ENCODE assay signal across 8 mouse cellular contexts in genomic region chr12:95746856-95747579, GRCm38 (mm10). TPM values are rescaled to one million over a fixed set of nuclear protein-coding genes. Genes with fewer than 3 reads are reported as not detected.
DNase-seq lines count a peak whose midpoint lies in the region; ATAC-seq lines count a peak whose summit lies in the region.
"Had no signal": no experiment of that assay in that cellular context is flagged by ENCODE, and none has a peak within 500 bp of the region (broad histone marks: within the 10 kb centered on the region; RNA-seq: fewer than 3 reads in every experiment).

No protein-coding gene starts in this region.

- H3K4me1 ChIP-seq in midbrain, embryonic 16.5 days (ENCODE audit: control insufficient read depth, insufficient read depth, low read length) = peaks cover 8% of the 10 kb centered on the region; the same call in 1 of the 2 replicates
- H3K4me1 ChIP-seq: liver, embryonic 12.5 days had no signal

- H3K4me3 ChIP-seq in midbrain, embryonic 16.5 days (ENCODE audit: low read depth, low read length) = no peak overlapping the region
- H3K4me3 ChIP-seq: liver, embryonic 12.5 days had no signal

- DNase-seq in left cerebral cortex, adult 18-20 months (ENCODE audit: low spot score in 2 of 2) = peak; percentile 50 to 59
- no peak for DNase-seq in left cerebral cortex, postnatal 10 days (ENCODE audit: extremely low spot score in 1 of 2, low spot score in 2 of 2)
- peak; percentile 73 for DNase-seq in NIH3T3 (ENCODE audit: low read depth)
- DNase-seq in fibroblast of lung, adult 2 months (ENCODE audit: low read depth) = peak; percentile 40
- DNase-seq in thymus, postnatal 14 days = no peak

- H3K9ac ChIP-seq in midbrain, embryonic 16.5 days (ENCODE audit: low read depth, low read length) = no peak overlapping the region
- H3K9ac ChIP-seq: liver, embryonic 12.5 days had no signal

- WGBS in midbrain, embryonic 16.5 days = 62% methylated on average over 10 of the region's 10 CpGs

- no peaks in the 10 kb centered on the region for H3K36me3 ChIP-seq in midbrain, embryonic 16.5 days (ENCODE audit: control insufficient read depth, insufficient read depth, low read length)
- H3K36me3 ChIP-seq: liver, embryonic 12.5 days had no signal

- H3K27ac ChIP-seq in midbrain, embryonic 16.5 days (ENCODE audit: low read length) = no peak overlapping the region
- H3K27ac ChIP-seq: liver, embryonic 12.5 days had no signal

- H3K4me2 ChIP-seq in midbrain, embryonic 16.5 days (ENCODE audit: low read length) = no peak overlapping the region
- H3K4me2 ChIP-seq: liver, embryonic 12.5 days had no signal

- H3K9me3 ChIP-seq in midbrain, embryonic 16.5 days (replicated peaks; ENCODE audit: control insufficient read depth, low read length, poor library complexity, severe bottlenecking) = no peaks in the 10 kb centered on the region
- H3K9me3 ChIP-seq: liver, embryonic 12.5 days had no signal

- ATAC-seq in megakaryocyte-erythroid progenitor cell, adult 5-6 weeks (replicated peaks; ENCODE audit: low FRiP score, low TSS enrichment, poor library complexity, severe bottlenecking) = peak; percentile 68
- ATAC-seq in midbrain, embryonic 16.5 days = no peak
- ATAC-seq: liver, embryonic 12.5 days had no signal

- intact Hi-C loops in left cerebral cortex, postnatal 10 days (cut with DNase I) = no loop called here

- no peaks in the 10 kb centered on the region for H3K27me3 ChIP-seq in midbrain, embryonic 16.5 days (ENCODE audit: control insufficient read depth, insufficient read depth, low read depth, low read length)
- H3K27me3 ChIP-seq: liver, embryonic 12.5 days had no signal

RNA-seq across cellular contexts. Expression of gene Flrt2, which starts 55.0 kb away (rescaled TPM):
- 10 to 100 TPM; 57.7 to 58.4 TPM for total RNA-seq in left cerebral cortex, adult 18-20 months (2021)
- total RNA-seq in left cerebral cortex, postnatal 10 days (2021) = 10 to 100 TPM; 62.3 to 66.8 TPM
- not detected in 2 replicates for total RNA-seq in megakaryocyte-erythroid progenitor cell, adult 5-6 weeks (2014; fragmentation: Nextera tagmentation)
- total RNA-seq in megakaryocyte-erythroid progenitor cell, adult 5-6 weeks (2017) = not detected in 2 replicates
- polyA plus RNA-seq in midbrain, embryonic 16.5 days (2015; fragmentation: Nextera tagmentation; extraction: Ambion mirVana) = 21.0 and 21.3 TPM in 2 replicates

Comparison
In these comparisons a context has a peak if more than half of its experiments do, and no peak if none do; other contexts are left out.
1. DNase-seq: peak in left cerebral cortex, adult 18-20 months (2 of 2), NIH3T3 (single experiment) and fibroblast of lung, adult 2 months (single experiment); none in left cerebral cortex, postnatal 10 days (0 of 2) and thymus, postnatal 14 days (single experiment).
2. RNA of gene Flrt2, which starts 55.0 kb away (total RNA-seq): 62.3 to 66.8 TPM in left cerebral cortex, postnatal 10 days and 57.7 to 58.4 TPM in left cerebral cortex, adult 18-20 months; not detected in megakaryocyte-erythroid progenitor cell, adult 5-6 weeks; every median in the first group is over 10 times any median in the second.